Mouse (Mus musculus) stomach, postnatal 0 days (tissue): ENCODE data around the gene Spg20.

Experiments
- CTCF ChIP-seq: IDR thresholded peaks from 2 replicates; pipeline ENCODE4 v1.5.1; 2016; ENCODE audit warnings: antibody characterized with exemption, low read depth, mild to moderate bottlenecking, moderate library complexity
- EP300 ChIP-seq: optimal IDR thresholded peaks from 2 replicates; pipeline ENCODE3; 2016; ENCODE audit warnings: antibody characterized with exemption

GRCm38 (mm10) chr3:55161144-55161543, 49.2 kb downstream of the Spg20 start:
- TF ChIP-seq CTCF (no peak), EP300 (no peak)
